Mouse (Mus musculus) kidney, adult 2 months (tissue): ENCODE results near the gene Vti1b. TPM values are rescaled to one million over a fixed set of nuclear protein-coding genes. Genes with fewer than 3 reads are reported as not detected.

Source experiments
- DNase-seq: peaks from one replicate; pipeline ENCODE4 v3.0.0; 2021
- H3K27ac ChIP-seq: fragments of 200-500 bp; 2 replicates; pipeline ENCODE4 v1.5.1; 2012; ENCODE audit warnings: low read depth, low read length, control low read depth, inconsistent platforms; ENCODE audit not compliant: insufficient read depth
- H3K27me3 ChIP-seq: fragments of 200-500 bp; replicated peaks from 2 replicates; pipeline ENCODE4 v1.6.1; 2012; ENCODE audit warnings: mild to moderate bottlenecking, moderate library complexity, low read length, inconsistent platforms; ENCODE audit not compliant: control insufficient read depth, insufficient read depth
- H3K36me3 ChIP-seq: fragments of 200-500 bp; 2 replicates; pipeline ENCODE4 v1.6.1; 2012; ENCODE audit warnings: mild to moderate bottlenecking, moderate library complexity, low read length, inconsistent platforms; ENCODE audit not compliant: control insufficient read depth, insufficient read depth
- H3K4me1 ChIP-seq: fragments of 200-500 bp; 2 replicates; pipeline ENCODE4 v1.6.1; 2011; ENCODE audit warnings: low read length; ENCODE audit not compliant: control insufficient read depth, insufficient read depth
- H3K4me3 ChIP-seq: fragments of 200-500 bp; 2 replicates; pipeline ENCODE4 v1.5.1; 2011; ENCODE audit warnings: mild to moderate bottlenecking, low read depth, low read length, control low read depth; ENCODE audit not compliant: insufficient read depth
- CTCF ChIP-seq: fragments of 200-500 bp; conservative IDR thresholded peaks from 2 replicates; pipeline ENCODE4 v1.5.1; 2011; ENCODE audit warnings: low read depth, mild to moderate bottlenecking, control low read depth, low read length, moderate library complexity, mixed read lengths; ENCODE audit not compliant: insufficient read depth, insufficient read length
- POLR2A ChIP-seq: fragments of 200-500 bp; IDR thresholded peaks from one replicate; pipeline ENCODE4 v1.6.1; 2011; ENCODE audit warnings: low read depth, low read length, control low read depth
- WGBS: fragments of 180-500 bp; shearing (Covaris S2); methylation state at CpG from one replicate; pipeline ENCODE4 v1.1.7; 2018; 5-methylcytosine and 5-hydroxymethylcytosine counted together
- polyA plus RNA-seq: library from polyadenylated mRNA; depleted of rRNA; stranded (reverse); fragments of >200 nt; gene quantifications from 2 replicates; pipeline ENCODE4 v1.2.3, GENCODE M21; 2012; rRNA removed

Vti1b gene
- polyA plus RNA-seq, 1 experiment, result 50.7 TPM

DNA sequence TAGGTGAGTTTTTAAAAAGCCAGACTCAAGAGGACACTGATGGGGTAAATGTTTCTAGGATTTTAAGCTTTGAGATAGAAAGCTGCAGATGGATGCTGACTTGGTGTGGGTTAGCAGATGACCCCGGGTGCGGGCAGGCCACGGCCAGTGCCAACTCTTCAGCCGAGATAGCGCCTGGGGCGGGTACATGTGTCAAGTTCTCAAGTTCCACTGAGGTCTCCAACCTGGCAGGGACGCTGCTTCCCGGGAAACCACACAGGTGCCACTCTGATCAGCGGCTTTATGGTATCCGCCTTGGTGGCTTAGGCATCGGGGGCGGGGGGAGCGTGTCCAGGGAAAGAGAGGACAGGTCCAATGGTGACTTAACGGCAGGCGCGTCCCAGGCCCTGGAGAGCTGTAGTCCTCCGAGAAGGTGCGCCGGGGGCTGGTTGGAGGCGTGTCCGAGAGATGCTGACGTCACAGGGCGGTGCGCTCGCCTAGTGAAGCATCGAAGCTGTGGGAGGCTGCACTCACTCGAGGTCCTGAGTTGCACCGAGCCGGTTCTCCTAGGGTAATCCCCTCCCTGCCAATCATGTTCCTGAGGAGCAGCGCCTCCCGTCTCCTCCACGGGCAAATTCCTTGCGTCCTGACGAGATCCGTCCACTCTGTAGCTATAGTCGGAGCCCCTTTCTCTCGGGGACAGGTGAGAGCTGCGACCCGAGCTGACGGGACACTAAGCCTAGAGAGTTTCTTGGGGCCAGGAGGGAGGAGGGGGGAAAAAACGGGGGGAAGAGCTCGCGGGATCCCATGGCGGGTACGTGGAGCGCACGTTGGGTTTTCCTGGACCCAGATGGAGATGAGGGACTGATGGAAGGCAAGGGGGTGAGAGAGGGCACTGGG is 41.9 kb downstream of the Vti1b start, which contains the start of gene Arg2:
TSS of gene Arg2 (plus strand) at position 479 of the 879 bp plus-strand sequence.
- WGBS, result 1% methylated on average over 47 of the region's 47 CpGs
- Histone ChIP-seq H3K4me1 (no peaks in the 10 kb centered on the region), H3K4me3 (peak within 1 kb of the TSS; percentile 47), H3K36me3 (no peaks in the 10 kb centered on the region), H3K27me3 (no peaks in the 10 kb centered on the region; the same call in 1 of the 2 replicates), H3K27ac (no peak within 1 kb of the TSS)
- TF ChIP-seq POLR2A, result peak; percentile 27
- no peak for TF ChIP-seq CTCF
- peak; percentile 87 for DNase-seq

DNA sequence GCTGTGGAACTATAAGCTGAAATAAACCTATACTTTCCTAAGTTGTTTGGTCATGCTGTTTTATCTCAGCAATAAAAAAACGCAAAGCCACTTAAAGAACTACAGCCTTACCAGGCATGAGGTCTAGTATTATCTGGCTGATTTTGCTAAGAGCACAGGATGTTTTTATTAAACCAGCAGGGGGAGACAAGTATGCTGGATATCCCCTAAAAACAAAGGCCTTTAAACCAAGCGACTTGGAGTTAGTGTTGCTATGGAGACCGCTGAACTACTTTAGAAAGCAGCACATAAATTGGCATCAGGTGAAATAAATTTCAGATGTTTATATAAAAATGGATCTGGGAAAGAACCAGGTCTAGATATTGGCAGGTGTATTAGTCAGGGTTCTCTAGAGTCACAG is 49.6 kb downstream of the Vti1b start:
- peak; percentile 35 for DNase-seq
- H3K27ac ChIP-seq, result no peak overlapping the region
- 34% methylated on average over 3 of the region's 3 CpGs for WGBS
- H3K4me3 ChIP-seq, result no peak overlapping the region
- H3K4me1 ChIP-seq, result peaks cover 6% of the 10 kb centered on the region; the same call in 1 of the 2 replicates
- H3K36me3 ChIP-seq, result no peaks in the 10 kb centered on the region
- TF ChIP-seq CTCF (no peak), POLR2A (no peak)
- no peaks in the 10 kb centered on the region for H3K27me3 ChIP-seq

DNA sequence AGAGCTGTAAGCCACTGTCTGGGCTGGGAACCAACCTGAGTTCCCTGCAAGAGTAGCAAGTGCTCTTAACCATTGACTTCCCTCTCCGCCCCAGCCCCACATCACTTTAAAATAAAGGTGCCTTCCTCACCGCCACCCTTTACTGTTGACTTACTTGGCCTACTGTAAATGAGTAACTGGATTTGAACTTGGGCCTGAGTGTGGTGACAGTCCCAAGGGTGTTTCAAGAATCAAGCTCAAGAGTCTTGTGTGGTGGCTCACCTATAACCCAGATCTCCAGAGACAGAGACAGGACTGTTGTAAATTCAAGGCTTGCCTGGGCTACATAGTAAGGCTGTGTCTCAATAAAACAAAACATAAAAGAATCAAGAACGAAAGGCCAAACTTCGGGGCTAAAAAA is 53.5 kb downstream of the Vti1b start:
- 55% methylated on average over 4 of the region's 4 CpGs for WGBS
- no peaks in the 10 kb centered on the region for H3K27me3 ChIP-seq
- H3K27ac ChIP-seq, result no peak overlapping the region
- no peak overlapping the region for H3K4me3 ChIP-seq
- DNase-seq, result peak; percentile 71
- peaks cover 6% of the 10 kb centered on the region; the same call in 1 of the 2 replicates for H3K4me1 ChIP-seq
- TF ChIP-seq CTCF, result no peak
- no peak for TF ChIP-seq POLR2A
- no peaks in the 10 kb centered on the region for H3K36me3 ChIP-seq

Other genes with a start within 250 kb of the Vti1b start
- gene Tmem229b, start 165.0 kb downstream of the Vti1b start, polyA plus RNA-seq, result 5.3 and 7.4 TPM in 2 replicates
- 9.3 and 10.8 TPM in 2 replicates for gene Plekhh1, start 143.5 kb downstream of the Vti1b start, polyA plus RNA-seq
- gene Pigh, start 83.0 kb downstream of the Vti1b start, polyA plus RNA-seq, result 12.4 and 17.1 TPM in 2 replicates
- gene Arg2, start 41.9 kb downstream of the Vti1b start, polyA plus RNA-seq, result 19.2 and 26.3 TPM in 2 replicates
- 13.0 and 15.2 TPM in 2 replicates for gene Rdh11, start 19.6 kb upstream of the Vti1b start, polyA plus RNA-seq
- gene Rdh12, start 36.2 kb upstream of the Vti1b start, polyA plus RNA-seq, result 0.78 and 0.84 TPM in 2 replicates
- gene Zfyve26, start 123.6 kb upstream of the Vti1b start, polyA plus RNA-seq, result 20.6 and 21.3 TPM in 2 replicates
- gene Rad51b, start 124.6 kb upstream of the Vti1b start, polyA plus RNA-seq, result 0.14 TPM in 2 replicates